Mouse (Mus musculus) brain, embryonic 14.5 days (tissue): ENCODE data around the gene Stk11.

ENCODE experiments used
- CTCF ChIP-seq: fragments of 200-500 bp; IDR thresholded peaks from 2 replicates; pipeline ENCODE4 v1.5.1; 2012; ENCODE audit warnings: inconsistent platforms, mild to moderate bottlenecking, moderate library complexity, borderline replicate concordance; ENCODE audit not compliant: insufficient read depth, insufficient read length; ENCODE audit errors: extremely low read depth
- POLR2A ChIP-seq: fragments of 200-500 bp; IDR thresholded peaks from 2 replicates; pipeline ENCODE4 v1.6.1; 2012; ENCODE audit warnings: mild to moderate bottlenecking, inconsistent platforms, borderline replicate concordance; ENCODE audit not compliant: poor library complexity, insufficient read depth, insufficient read length, severe bottlenecking; ENCODE audit errors: extremely low read depth

- TF ChIP-seq POLR2A (no peak), CTCF (no peak)
Measured at GRCm38 (mm10) chr10:80107678-80108077, 7.9 kb upstream of the Stk11 start.
